Mouse (Mus musculus) brain, embryonic 14.5 days (tissue): Measurements from ENCODE around the gene Mef2a.

ENCODE experiments used
- CTCF ChIP-seq: fragments of 200-500 bp; IDR thresholded peaks from 2 replicates; pipeline ENCODE4 v1.5.1; 2012; ENCODE audit warnings: inconsistent platforms, mild to moderate bottlenecking, moderate library complexity, borderline replicate concordance; ENCODE audit not compliant: insufficient read depth, insufficient read length; ENCODE audit errors: extremely low read depth
- POLR2A ChIP-seq: fragments of 200-500 bp; IDR thresholded peaks from 2 replicates; pipeline ENCODE4 v1.6.1; 2012; ENCODE audit warnings: mild to moderate bottlenecking, inconsistent platforms, borderline replicate concordance; ENCODE audit not compliant: poor library complexity, insufficient read depth, insufficient read length, severe bottlenecking; ENCODE audit errors: extremely low read depth

DNA sequence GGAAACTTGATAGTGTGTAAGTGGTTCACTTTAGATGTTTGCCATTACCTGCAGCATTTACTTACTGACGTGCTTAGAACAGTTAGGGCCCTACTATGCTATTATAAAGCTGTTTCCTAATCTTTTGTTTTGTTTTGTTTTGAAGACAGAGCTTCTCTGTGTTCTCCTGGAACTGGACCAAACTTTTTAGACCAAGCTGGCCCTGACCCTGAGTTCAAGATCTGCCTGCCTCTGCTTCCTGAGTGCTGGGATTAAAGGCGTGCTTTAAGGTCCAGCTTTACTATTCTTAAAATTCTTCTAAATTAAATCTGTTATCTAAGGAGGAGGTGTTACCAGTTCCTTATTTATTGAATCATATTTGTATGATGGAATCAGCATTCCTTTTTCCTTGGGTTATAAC lies 126.6 kb downstream of the Mef2a start:
- TF ChIP-seq CTCF (no peak), POLR2A (no peak)
